Mouse (Mus musculus) erythroblast, embryonic 14.5 days (primary cell): ENCODE measurements around the gene Hltf.

Experiments
- GATA1 ChIP-seq: IDR thresholded peaks from 2 replicates; pipeline ENCODE4 v1.6.1; 2012; ENCODE audit warnings: low read length, inconsistent platforms, mixed read lengths
- TAL1 ChIP-seq: IDR thresholded peaks from 3 replicates; pipeline ENCODE4 v1.6.1; 2012; ENCODE audit warnings: low read length, inconsistent platforms, mixed read lengths

DNA sequence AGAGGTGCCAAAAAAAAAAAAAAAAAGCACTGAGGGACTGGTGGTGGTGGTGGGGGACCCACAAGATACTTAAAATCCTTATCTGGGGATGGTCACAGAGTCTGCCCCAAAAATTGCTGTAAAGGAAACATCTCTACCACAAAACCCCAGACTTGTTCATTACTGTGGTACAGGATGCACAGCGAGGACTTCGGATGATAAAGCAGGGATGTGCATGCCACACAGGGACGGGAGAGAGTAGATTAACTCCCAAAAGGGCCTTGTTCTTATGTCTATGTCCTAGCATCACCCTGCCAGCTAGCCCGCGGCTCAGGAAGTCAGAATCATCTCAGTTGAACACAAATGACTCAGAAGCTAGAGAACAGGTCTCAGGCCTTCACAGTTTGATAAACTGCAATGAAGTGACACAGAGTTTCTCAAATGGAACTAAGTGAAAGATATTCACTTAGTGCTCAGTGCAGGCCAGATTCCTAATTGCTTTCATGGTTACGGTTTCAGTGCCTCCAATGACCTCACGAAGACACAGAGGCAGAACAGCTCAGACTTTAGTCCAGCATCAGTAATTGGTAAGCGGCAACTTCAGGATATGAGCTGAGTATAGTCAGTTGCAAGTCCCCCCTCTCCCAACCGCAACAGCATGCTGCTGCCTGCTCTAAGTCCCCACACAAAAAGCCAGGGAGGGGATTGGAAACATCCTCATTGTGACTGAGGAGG lies 79.4 kb downstream of the Hltf start:
- no peak for TF ChIP-seq GATA1
- no peak for TF ChIP-seq TAL1
